Mouse (Mus musculus) MEL (cell line): Measurements from ENCODE around the gene Aatk. TPM values are rescaled to one million over a fixed set of nuclear protein-coding genes. Genes with fewer than 3 reads are reported as not detected.
A peak's percentile ranks its signal among the peaks of the same experiment; 100 is the strongest.

Experiments
- DNase-seq: peaks from one replicate; pipeline ENCODE4 v3.0.0; 2011; ENCODE audit warnings: low read depth, low spot score
- H3K27ac ChIP-seq: 2 replicates; pipeline ENCODE4 v1.5.1; 2012; ENCODE audit warnings: low read depth, mild to moderate bottlenecking, control low read depth, low read length, moderate library complexity; ENCODE audit not compliant: control insufficient read depth
- H3K27me3 ChIP-seq, 2 experiments: fragments of 150-350 bp in 1 of 2; sonication (generic) in 1 of 2; 2 replicates each; pipeline ENCODE4 v1.6.1; 2012; ENCODE audit warnings: low read length in 2 of 2, mild to moderate bottlenecking in 2 of 2, improper control_type of control experiment in 1 of 2, moderate library complexity in 1 of 2; ENCODE audit not compliant: insufficient read depth in 2 of 2, control insufficient read depth in 1 of 2
- H3K36me3 ChIP-seq, 2 experiments: 2 replicates each; pipeline ENCODE4 v1.6.1; 2012 to 2014; ENCODE audit warnings: low read length in 2 of 2, improper control_type of control experiment in 1 of 2, inconsistent platforms in 1 of 2, mild to moderate bottlenecking in 1 of 2; ENCODE audit not compliant: insufficient read depth in 2 of 2, control insufficient read depth in 1 of 2
- H3K4me1 ChIP-seq, 2 experiments: fragments of 150-350 bp in 1 of 2; sonication (generic) in 1 of 2; 2 replicates each; pipeline ENCODE4 v1.6.1; 2012; ENCODE audit warnings: low read length in 2 of 2, improper control_type of control experiment in 1 of 2, mild to moderate bottlenecking in 1 of 2; ENCODE audit not compliant: insufficient read depth in 2 of 2, control insufficient read depth in 1 of 2
- H3K4me3 ChIP-seq, 2 experiments: fragments of 150-350 bp in 1 of 2; sonication (generic) in 1 of 2; 2 replicates each; pipeline ENCODE4 v1.5.1; 2012; ENCODE audit warnings: low read depth in 2 of 2, low read length in 2 of 2, mild to moderate bottlenecking in 2 of 2, moderate library complexity in 2 of 2, control low read depth in 1 of 2, improper control_type of control experiment in 1 of 2; ENCODE audit not compliant: control insufficient read depth in 1 of 2, insufficient read depth in 1 of 2
- H3K79me2 ChIP-seq: 2 replicates; pipeline ENCODE4 v1.6.1; 2012; ENCODE audit warnings: mild to moderate bottlenecking, low read length, moderate library complexity; ENCODE audit not compliant: control insufficient read depth, poor library complexity, insufficient read depth
- H3K9ac ChIP-seq: 2 replicates; pipeline ENCODE4 v1.6.1; 2012; ENCODE audit warnings: low read depth, mild to moderate bottlenecking, control low read depth, low read length, moderate library complexity; ENCODE audit not compliant: control insufficient read depth, poor library complexity, severe bottlenecking
- H3K9me3 ChIP-seq: fragments of 150-350 bp; sonication (generic); replicated peaks from 2 replicates; pipeline ENCODE4 v1.6.1; 2012; ENCODE audit warnings: mild to moderate bottlenecking, low read length, improper control_type of control experiment, moderate library complexity; ENCODE audit not compliant: insufficient read depth
- CHD2 ChIP-seq: IDR thresholded peaks from 2 replicates; pipeline ENCODE4 v1.6.1; 2011; ENCODE audit warnings: low read length, improper control_type of control experiment
- CTCF ChIP-seq, 3 experiments: IDR thresholded peaks in 2 of 3; conservative IDR thresholded peaks in 1 of 3; 2 replicates each; pipeline ENCODE4 v1.5.1; 2011 to 2012; ENCODE audit warnings: low read length in 3 of 3, low read depth in 2 of 3, mild to moderate bottlenecking in 2 of 3, improper control_type of control experiment in 1 of 3, inconsistent platforms in 1 of 3, mixed read lengths in 1 of 3, moderate library complexity in 1 of 3; ENCODE audit not compliant: control insufficient read depth in 1 of 3, insufficient read depth in 1 of 3, poor library complexity in 1 of 3, severe bottlenecking in 1 of 3
- E2F4 ChIP-seq: IDR thresholded peaks from 2 replicates; pipeline ENCODE4 v1.6.1; 2011; ENCODE audit warnings: low read depth, low read length, improper control_type of control experiment, borderline replicate concordance
- ELF1 ChIP-seq: IDR thresholded peaks from 2 replicates; pipeline ENCODE4 v1.6.1; 2014; ENCODE audit warnings: low read depth, mild to moderate bottlenecking, inconsistent platforms, low read length, improper control_type of control experiment, moderate library complexity
- EP300 ChIP-seq, 2 experiments: IDR thresholded peaks; 2 replicates each; pipeline ENCODE4 v1.6.1; 2011; ENCODE audit warnings: improper control_type of control experiment in 2 of 2, low read length in 2 of 2, low read depth in 1 of 2, mild to moderate bottlenecking in 1 of 2
- GABPA ChIP-seq: IDR thresholded peaks from 2 replicates; pipeline ENCODE4 v1.6.1; 2012; ENCODE audit warnings: low read depth, mild to moderate bottlenecking, inconsistent platforms, low read length, improper control_type of control experiment, moderate library complexity
- HCFC1 ChIP-seq: IDR thresholded peaks from 2 replicates; pipeline ENCODE4 v1.6.1; 2012; ENCODE audit warnings: low read depth, mild to moderate bottlenecking, inconsistent platforms, low read length, improper control_type of control experiment, moderate library complexity
- JUND ChIP-seq: IDR thresholded peaks from 2 replicates; pipeline ENCODE4 v1.6.1; 2011; ENCODE audit warnings: low read depth, mild to moderate bottlenecking, improper control_type of control experiment, low read length
- MAFK ChIP-seq: IDR thresholded peaks from 2 replicates; pipeline ENCODE4 v1.6.1; 2011; ENCODE audit warnings: low read depth, mild to moderate bottlenecking, low read length, improper control_type of control experiment, borderline replicate concordance
- MEF2A ChIP-seq: IDR thresholded peaks from 2 replicates; pipeline ENCODE4 v1.6.1; 2014; ENCODE audit warnings: low read depth, mild to moderate bottlenecking, inconsistent platforms, low read length, improper control_type of control experiment; ENCODE audit not compliant: poor library complexity, insufficient replicate concordance, severe bottlenecking; ENCODE audit errors: extremely low read depth
- MYC ChIP-seq: IDR thresholded peaks from 2 replicates; pipeline ENCODE4 v1.6.1; 2011; ENCODE audit warnings: low read depth, mild to moderate bottlenecking, low read length, improper control_type of control experiment, moderate library complexity
- NELFE ChIP-seq: IDR thresholded peaks from 2 replicates; pipeline ENCODE4 v1.6.1; 2011; ENCODE audit warnings: low read depth, low read length, improper control_type of control experiment
- POLR2AphosphoS2 ChIP-seq: IDR thresholded peaks from 2 replicates; pipeline ENCODE4 v1.6.1; 2011; ENCODE audit warnings: low read length, improper control_type of control experiment
- RAD21 ChIP-seq: IDR thresholded peaks from 2 replicates; pipeline ENCODE4 v1.6.1; 2011; ENCODE audit warnings: mild to moderate bottlenecking, low read depth, low read length, improper control_type of control experiment
- SIN3A ChIP-seq: IDR thresholded peaks from 2 replicates; pipeline ENCODE4 v1.6.1; 2012; ENCODE audit warnings: low read length, improper control_type of control experiment, inconsistent platforms
- SMC3 ChIP-seq: IDR thresholded peaks from 2 replicates; pipeline ENCODE4 v1.6.1; 2011; ENCODE audit warnings: low read depth, low read length, improper control_type of control experiment
- ZNF384 ChIP-seq: IDR thresholded peaks from 2 replicates; pipeline ENCODE4 v1.6.1; 2012; ENCODE audit warnings: low read depth, mild to moderate bottlenecking, inconsistent platforms, low read length, improper control_type of control experiment
- polyA plus RNA-seq, 2 experiments: library from polyadenylated mRNA; stranded (reverse) in 1 of 2; unstranded in 1 of 2; fragments of >175 nt in 1 of 2; fragments of >200 nt in 1 of 2; gene quantifications; 2 replicates each; pipeline versions ENCODE4 v1.2.1 to v1.2.4; 2012; ENCODE audit warnings: low replicate concordance in 2 of 2, low read depth in 1 of 2; ENCODE audit not compliant: insufficient read length in 2 of 2, insufficient read depth in 1 of 2, missing spikeins in 1 of 2
- total RNA-seq: library from RNA; depleted of rRNA; stranded (reverse); fragments of 300-350 nt; gene quantifications from 2 replicates; pipeline ENCODE4 v1.2.3, GENCODE M21; 2012

Aatk gene
- total and polyA plus RNA-seq, 3 experiments, result 0.04 TPM; not detected in 2

DNA sequence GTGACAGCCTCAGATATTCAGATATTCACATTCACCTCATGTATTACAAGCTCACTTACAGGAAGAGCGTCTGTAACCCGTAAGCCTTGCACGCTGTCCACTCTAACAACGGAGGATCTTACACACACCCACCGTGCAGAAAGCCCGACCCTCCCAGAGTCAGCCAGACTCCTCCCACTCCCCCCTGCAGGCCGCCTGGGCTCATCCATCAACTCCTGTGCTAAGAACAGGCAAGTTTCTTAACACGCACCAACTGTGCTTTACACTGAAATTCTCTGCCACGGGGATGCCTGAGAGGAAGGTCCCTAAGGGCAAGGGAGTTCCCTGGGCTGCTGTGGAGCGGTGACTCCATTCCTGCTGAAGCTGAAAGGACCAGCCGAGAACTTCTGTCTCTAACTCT lies 22.3 kb upstream of the Aatk start:
- Histone ChIP-seq H3K9me3 (no peaks in the 10 kb centered on the region), H3K79me2 (no peaks in the 10 kb centered on the region), H3K27me3 (no peaks in the 10 kb centered on the region), H3K4me3 (no peak overlapping the region), H3K36me3 (no peaks in the 10 kb centered on the region), H3K27ac (no peak overlapping the region), H3K9ac (no peak overlapping the region)
- no peak for DNase-seq
- TF ChIP-seq CHD2 (no peak), SIN3A (no peak), E2F4 (no peak), JUND (no peak), MYC (no peak)
- TF ChIP-seq, all 39 proteins: peak for 0
- H3K4me1 ChIP-seq, result no peaks in the 10 kb centered on the region; a peak in 1 of 4 replicates

- no peaks in the 10 kb centered on the region for H3K27me3 ChIP-seq
- H3K27ac ChIP-seq, result no peak overlapping the region
- H3K9me3 ChIP-seq, result no peaks in the 10 kb centered on the region
- no peak overlapping the region for H3K9ac ChIP-seq
- no peaks in the 10 kb centered on the region for H3K36me3 ChIP-seq
- no peak for DNase-seq
- TF ChIP-seq SMC3, result no peak
- TF ChIP-seq MEF2A, result no peak
- no peak for TF ChIP-seq EP300 (IDR thresholded peaks at IDR 0.05; ENCODE audit: low read depth in 1 of 2, low read length in 2 of 2)
- no peak for TF ChIP-seq ZNF384
- no peak for TF ChIP-seq HCFC1
- TF ChIP-seq POLR2AphosphoS2, result no peak
- TF ChIP-seq CTCF (IDR thresholded peaks at IDR 0.05 in 2 of 3, conservative IDR thresholded peaks at IDR 0.05 in 1 of 3; ENCODE audit: control insufficient read depth in 1 of 3, insufficient read depth in 1 of 3, low read depth in 2 of 3, low read length in 3 of 3, poor library complexity in 1 of 3, severe bottlenecking in 1 of 3), result peak in 1 of 3 experiments; percentile 39; a peak in 2 of 6 replicates
- TF ChIP-seq ELF1, result no peak
- no peak overlapping the region for H3K4me3 ChIP-seq
- H3K79me2 ChIP-seq, result no peaks in the 10 kb centered on the region
- H3K4me1 ChIP-seq, result no peaks in the 10 kb centered on the region; a peak in 1 of 4 replicates
Observed at GRCm38 (mm10) chr11:120067834-120068233, 20.9 kb upstream of the Aatk start.

DNA sequence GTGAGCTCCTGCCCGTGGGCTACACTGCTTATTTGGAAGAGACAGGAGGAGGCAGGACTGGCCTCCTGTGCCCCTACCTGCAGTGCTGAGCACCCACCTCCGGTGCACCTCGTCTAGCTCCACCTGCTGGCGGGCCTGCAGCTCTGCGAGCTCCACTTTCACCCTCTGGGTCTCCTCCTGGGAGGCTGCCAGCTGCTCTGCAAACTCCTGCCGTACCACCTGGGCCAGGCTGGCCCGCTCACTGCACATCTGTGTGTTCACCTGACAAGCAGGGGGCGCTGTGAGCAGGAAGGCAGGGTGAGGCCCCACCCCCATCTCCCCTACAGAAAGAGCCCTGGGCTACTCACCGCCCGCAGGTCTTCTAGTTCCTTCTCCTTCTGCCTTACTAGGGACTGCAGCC lies 18.3 kb upstream of the Aatk start:
- no peak overlapping the region for H3K4me3 ChIP-seq
- H3K4me1 ChIP-seq, result no peaks in the 10 kb centered on the region; a peak in 1 of 4 replicates
- no peaks in the 10 kb centered on the region for H3K9me3 ChIP-seq
- no peak overlapping the region for H3K9ac ChIP-seq
- no peaks in the 10 kb centered on the region for H3K79me2 ChIP-seq
- TF ChIP-seq RAD21 (peak; percentile 45), CTCF (IDR thresholded peaks at IDR 0.05 in 2 of 3, conservative IDR thresholded peaks at IDR 0.05 in 1 of 3; ENCODE audit: control insufficient read depth in 1 of 3, insufficient read depth in 1 of 3, low read depth in 2 of 3, low read length in 3 of 3, poor library complexity in 1 of 3, severe bottlenecking in 1 of 3) (peak; percentile 77 to 90 (median 90)), SMC3 (peak; percentile 70), ELF1 (no peak), GABPA (no peak), MAFK (no peak), JUND (no peak), NELFE (no peak)
- H3K36me3 ChIP-seq, result no peaks in the 10 kb centered on the region
- H3K27ac ChIP-seq, result no peak overlapping the region
- H3K27me3 ChIP-seq, result no peaks in the 10 kb centered on the region
- DNase-seq, result peak; percentile 60
